Mouse (Mus musculus): ENCODE results near the gene Dok5.

GRCm38 (mm10) chr2:170724136-170724535 is 7.5 kb upstream of the Dok5 start:
- TF ChIP-seq CTCF (IDR thresholded peaks at IDR 0.05; ENCODE audit: low read depth, low read length) (no peak), POLR2A (IDR thresholded peaks at IDR 0.05; ENCODE audit: borderline replicate concordance, low read depth, low read length) (no peak)
